Mouse (Mus musculus) spleen, postnatal 10 days (tissue): ENCODE measurements around the gene Inpp5k.
"Not testable (repeated sequence)": the region's sequence is repeated elsewhere in the genome, so short reads cannot be mapped to it uniquely, and the experiment has no call there.

ENCODE experiments used
- DNase-seq, 2 experiments: peaks; one replicate each; pipeline ENCODE4 v3.0.0; 2021 to 2022; ENCODE audit warnings: low spot score in 2 of 2

The Inpp5k gene

GRCm38 (mm10) chr11:75677881-75678746 is 47.3 kb downstream of the Inpp5k start:
- DNase-seq = peak in 1 of 2 experiments; percentile 21

GRCm38 (mm10) chr11:75678747-75679438 is 48.1 kb downstream of the Inpp5k start, which contains the start of gene Crk:
Crk (plus strand) TSS chr11:75679259.
- peak; percentile 98 to 100 for DNase-seq

GRCm38 (mm10) chr11:75679439-75680171 is 48.8 kb downstream of the Inpp5k start:
- DNase-seq = peak; percentile 72 to 79

GRCm38 (mm10) chr11:75684462-75684861 is 53.7 kb downstream of the Inpp5k start:
- no peak for DNase-seq

GRCm38 (mm10) chr11:75684956-75685355 is 54.2 kb downstream of the Inpp5k start:
- no peak for DNase-seq

- DNase-seq = no peak
Observed at GRCm38 (mm10) chr11:75687343-75687993, 56.7 kb downstream of the Inpp5k start.

- no peak for DNase-seq
Observed at GRCm38 (mm10) chr11:75688132-75688531, 57.3 kb downstream of the Inpp5k start.

- DNase-seq = no peak
Observed at GRCm38 (mm10) chr11:75689977-75690376, 59.2 kb downstream of the Inpp5k start.

GRCm38 (mm10) chr11:75691047-75691446 is 60.3 kb downstream of the Inpp5k start:
- DNase-seq = no peak

GRCm38 (mm10) chr11:75693570-75693969 is 62.8 kb downstream of the Inpp5k start:
- DNase-seq = no peak

GRCm38 (mm10) chr11:75697464-75697863 is 66.7 kb downstream of the Inpp5k start:
- not testable (repeated sequence) for DNase-seq
